Mouse (Mus musculus): ENCODE data around the gene Tmem163. TPM values are rescaled to one million over a fixed set of nuclear protein-coding genes. Genes with fewer than 3 reads are reported as not detected.

Tmem163 gene
- polyA plus RNA-seq, 1 experiment = not detected

DNA sequence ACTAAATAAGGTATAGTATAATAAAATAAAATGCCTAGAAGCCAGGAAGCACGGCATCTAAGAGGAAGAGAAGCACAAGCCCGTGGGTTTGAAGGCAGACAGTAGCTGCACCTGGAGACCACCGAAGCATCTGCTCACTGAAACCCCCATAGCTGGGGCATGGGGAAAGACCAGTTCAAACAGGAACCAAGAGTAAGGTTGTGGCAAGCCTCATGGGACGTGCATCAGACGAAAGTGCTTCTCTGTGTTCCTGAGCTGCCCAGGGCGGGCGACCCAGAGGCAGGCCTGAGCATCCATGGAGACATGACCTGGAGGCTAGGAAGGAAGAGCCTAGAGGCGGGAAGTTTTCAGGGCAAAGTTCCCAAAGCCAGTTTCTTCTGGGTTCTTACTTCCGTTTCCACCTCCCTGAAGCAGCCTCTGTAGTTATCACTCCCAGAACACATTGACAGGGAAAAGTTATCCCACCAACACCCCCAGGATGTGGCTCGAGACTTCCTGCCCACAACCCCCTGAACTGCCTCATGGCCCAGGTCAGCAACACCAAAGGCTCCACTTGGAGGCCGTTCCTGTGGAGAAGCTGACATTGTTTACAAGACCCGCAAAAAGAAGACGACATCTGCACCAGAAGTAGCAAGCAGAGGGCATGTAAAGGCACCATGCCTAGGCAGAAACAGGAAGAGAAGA lies 16.8 kb downstream of the Tmem163 start:
- Histone ChIP-seq H3K4me2 (ENCODE audit: low read depth) (no peak overlapping the region), H3K27me3 (ENCODE audit: control insufficient read depth, insufficient read depth, insufficient read length) (no peaks in the 10 kb centered on the region), H3K4me3 (no peak overlapping the region), H3K36me3 (ENCODE audit: control insufficient read depth, insufficient read depth) (no peaks in the 10 kb centered on the region), H3ac (ENCODE audit: control insufficient read depth, insufficient read length) (no peak overlapping the region), H3K79me2 (ENCODE audit: control insufficient read depth, insufficient read depth) (no peaks in the 10 kb centered on the region)
- TF ChIP-seq MYOD1 (IDR thresholded peaks at IDR 0.05; ENCODE audit: control insufficient read depth in 1 of 3, insufficient read length in 2 of 3, low read depth in 2 of 3) = no peak
- no peak for TF ChIP-seq TCF3 (IDR thresholded peaks at IDR 0.05; ENCODE audit: insufficient read length, low read depth)

DNA sequence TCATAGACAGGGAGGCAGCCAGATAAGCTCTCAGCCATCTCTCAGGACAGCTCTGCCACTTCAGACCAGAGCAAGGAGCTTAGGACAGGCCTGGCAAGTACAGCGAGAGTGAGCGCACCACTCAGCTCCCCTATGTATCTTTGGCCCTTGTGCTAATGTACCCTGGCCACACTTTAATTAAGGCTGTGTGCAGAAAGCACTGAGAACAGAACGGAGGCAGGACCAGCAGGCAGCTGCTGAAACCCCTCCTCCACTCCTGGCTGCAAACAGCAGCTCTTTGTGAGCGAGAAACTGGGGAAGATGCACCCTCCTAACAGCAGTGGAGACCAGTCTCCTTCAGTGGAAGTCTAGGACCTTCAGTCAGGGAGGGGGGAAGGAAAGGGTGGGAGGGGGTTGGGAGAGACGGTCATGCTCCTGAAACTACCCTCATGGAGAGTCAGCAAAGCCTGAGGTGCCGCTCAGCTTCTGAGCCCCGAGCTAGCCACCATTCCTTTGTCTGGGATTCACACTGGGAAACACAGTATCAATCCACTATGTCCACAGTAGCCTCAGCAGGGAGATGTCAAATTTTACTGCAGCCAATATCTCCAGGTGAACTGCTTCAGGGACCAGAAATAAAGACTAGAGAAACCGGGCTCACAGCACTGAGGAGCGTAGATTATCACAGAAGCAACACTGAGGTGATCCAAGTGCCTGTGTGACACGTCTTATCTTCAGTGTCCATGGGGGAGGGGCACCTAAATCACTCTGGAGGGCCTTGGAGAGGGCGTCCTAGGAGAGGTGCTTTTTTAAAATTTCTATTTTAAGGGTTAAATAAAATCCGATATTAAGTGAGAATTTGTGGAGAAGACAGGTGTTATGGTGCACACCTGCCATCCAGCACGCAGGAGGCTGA lies 18.0 kb downstream of the Tmem163 start:
- H3K4me3 ChIP-seq = no peak overlapping the region
- H3ac ChIP-seq (ENCODE audit: control insufficient read depth, insufficient read length) = no peak overlapping the region
- no peaks in the 10 kb centered on the region for H3K36me3 ChIP-seq (ENCODE audit: control insufficient read depth, insufficient read depth)
- H3K4me2 ChIP-seq (ENCODE audit: low read depth) = no peak overlapping the region
- TF ChIP-seq POLR2A (IDR thresholded peaks at IDR 0.05; ENCODE audit: insufficient read length, low read depth) = no peak
- no peak for TF ChIP-seq E2F4 (IDR thresholded peaks at IDR 0.05; ENCODE audit: insufficient read depth)
- TF ChIP-seq TCF3 (IDR thresholded peaks at IDR 0.05; ENCODE audit: insufficient read length, low read depth) = no peak
- no peak for TF ChIP-seq POLR2AphosphoS2 (IDR thresholded peaks at IDR 0.05; ENCODE audit: insufficient read length, low read depth)
- TF ChIP-seq SRF (IDR thresholded peaks at IDR 0.05; ENCODE audit: control insufficient read depth, insufficient read length, low read depth) = no peak
- TF ChIP-seq MYOG (IDR thresholded peaks at IDR 0.05; ENCODE audit: control insufficient read depth in 1 of 3, insufficient read depth in 1 of 3, insufficient read length in 2 of 3, low read depth in 2 of 3) = no peak
- no peak for TF ChIP-seq TCF12 (IDR thresholded peaks at IDR 0.05; ENCODE audit: insufficient read depth, poor library complexity, severe bottlenecking)
- TF ChIP-seq MAX (IDR thresholded peaks at IDR 0.05; ENCODE audit: low read depth) = no peak
- no peak for TF ChIP-seq USF1 (IDR thresholded peaks at IDR 0.05; ENCODE audit: low read depth)
- no peak for TF ChIP-seq CEBPB (IDR thresholded peaks at IDR 0.05; ENCODE audit: insufficient read depth, poor library complexity, severe bottlenecking)
- TF ChIP-seq MYOD1 (IDR thresholded peaks at IDR 0.05; ENCODE audit: control insufficient read depth in 1 of 3, insufficient read length in 2 of 3, low read depth in 2 of 3) = no peak
- no peak for TF ChIP-seq REST (IDR thresholded peaks at IDR 0.05; ENCODE audit: insufficient read depth, insufficient read length)
- no peaks in the 10 kb centered on the region for H3K79me2 ChIP-seq (ENCODE audit: control insufficient read depth, insufficient read depth)
- H3K27me3 ChIP-seq (ENCODE audit: control insufficient read depth, insufficient read depth, insufficient read length) = no peaks in the 10 kb centered on the region

GRCm38 (mm10) chr1:127651564-127651963 lies 27.8 kb downstream of the Tmem163 start:
- Histone ChIP-seq H3K36me3 (ENCODE audit: control insufficient read depth, insufficient read depth) (no peaks in the 10 kb centered on the region), H3K4me3 (no peak overlapping the region), H3K79me2 (ENCODE audit: control insufficient read depth, insufficient read depth) (no peaks in the 10 kb centered on the region), H3K27me3 (ENCODE audit: control insufficient read depth, insufficient read depth, insufficient read length) (no peaks in the 10 kb centered on the region), H3ac (ENCODE audit: control insufficient read depth, insufficient read length) (no peak overlapping the region), H3K4me2 (ENCODE audit: low read depth) (no peak overlapping the region)
- no peak for TF ChIP-seq MYOG (IDR thresholded peaks at IDR 0.05; ENCODE audit: control insufficient read depth in 1 of 3, insufficient read depth in 1 of 3, insufficient read length in 2 of 3, low read depth in 2 of 3)
- no peak for TF ChIP-seq REST (IDR thresholded peaks at IDR 0.05; ENCODE audit: insufficient read depth, insufficient read length)
- TF ChIP-seq SRF (IDR thresholded peaks at IDR 0.05; ENCODE audit: control insufficient read depth, insufficient read length, low read depth) = no peak
- no peak for TF ChIP-seq TCF12 (IDR thresholded peaks at IDR 0.05; ENCODE audit: insufficient read depth, poor library complexity, severe bottlenecking)
- no peak for TF ChIP-seq MAX (IDR thresholded peaks at IDR 0.05; ENCODE audit: low read depth)
- no peak for TF ChIP-seq USF1 (IDR thresholded peaks at IDR 0.05; ENCODE audit: low read depth)
- no peak for TF ChIP-seq TCF3 (IDR thresholded peaks at IDR 0.05; ENCODE audit: insufficient read length, low read depth)
- TF ChIP-seq POLR2AphosphoS2 (IDR thresholded peaks at IDR 0.05; ENCODE audit: insufficient read length, low read depth) = no peak
- TF ChIP-seq E2F4 (IDR thresholded peaks at IDR 0.05; ENCODE audit: insufficient read depth) = no peak
- TF ChIP-seq CEBPB (IDR thresholded peaks at IDR 0.05; ENCODE audit: insufficient read depth, poor library complexity, severe bottlenecking) = no peak

DNA sequence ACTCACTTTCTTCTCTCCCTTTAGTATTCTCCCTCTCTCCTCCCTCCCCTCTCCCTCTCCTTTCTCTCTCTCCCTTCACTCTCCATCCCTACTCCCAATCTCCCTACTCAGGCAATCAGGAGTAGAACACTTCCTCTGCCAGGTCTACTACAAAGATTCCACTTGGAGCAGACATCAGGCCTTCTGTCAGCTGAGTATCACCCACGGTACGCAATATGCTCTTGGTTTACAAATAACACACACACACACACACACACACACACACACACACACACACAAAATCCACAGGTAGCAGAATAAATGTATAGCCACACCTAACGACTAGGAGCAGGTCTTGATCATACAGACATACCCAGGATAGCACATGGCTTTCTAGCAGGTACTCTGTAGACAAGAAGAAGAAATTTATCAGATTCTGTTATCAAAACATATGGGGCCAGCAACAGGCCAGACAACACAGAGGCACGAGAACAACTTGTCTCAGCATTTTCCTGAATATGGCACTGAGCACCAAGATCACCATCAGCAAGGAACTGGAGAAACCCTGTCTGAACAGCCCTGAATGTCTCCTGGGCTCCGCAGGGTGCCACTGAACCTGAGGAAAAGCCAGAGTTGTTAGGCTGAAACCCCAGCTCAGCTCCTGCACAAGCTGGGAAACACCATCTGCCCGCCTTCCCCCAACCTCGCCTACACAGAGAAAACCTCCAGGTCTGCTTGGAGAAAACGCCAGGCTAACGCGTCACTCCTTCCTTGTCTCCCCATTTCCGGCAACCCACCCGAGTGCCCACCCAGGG lies 36.2 kb downstream of the Tmem163 start:
- TF ChIP-seq MAX (IDR thresholded peaks at IDR 0.05; ENCODE audit: low read depth) (no peak), SRF (IDR thresholded peaks at IDR 0.05; ENCODE audit: control insufficient read depth, insufficient read length, low read depth) (no peak), TCF12 (IDR thresholded peaks at IDR 0.05; ENCODE audit: insufficient read depth, poor library complexity, severe bottlenecking) (no peak), CEBPB (IDR thresholded peaks at IDR 0.05; ENCODE audit: insufficient read depth, poor library complexity, severe bottlenecking) (no peak), E2F4 (IDR thresholded peaks at IDR 0.05; ENCODE audit: insufficient read depth) (no peak)
- no peak overlapping the region for H3K4me3 ChIP-seq

More for the DNA sequence above, 36.2 kb downstream of the Tmem163 start:
- Histone ChIP-seq H3ac (ENCODE audit: control insufficient read depth, insufficient read length) (no peak overlapping the region), H3K36me3 (ENCODE audit: control insufficient read depth, insufficient read depth) (no peaks in the 10 kb centered on the region), H3K27me3 (ENCODE audit: control insufficient read depth, insufficient read depth, insufficient read length) (no peaks in the 10 kb centered on the region), H3K4me2 (ENCODE audit: low read depth) (no peak overlapping the region), H3K79me2 (ENCODE audit: control insufficient read depth, insufficient read depth) (no peaks in the 10 kb centered on the region)
